Mouse (Mus musculus) midbrain, embryonic 14.5 days (tissue): Measurements from ENCODE around the gene Olfr1151. TPM values are rescaled to one million over a fixed set of nuclear protein-coding genes. Genes with fewer than 3 reads are reported as not detected.

Source experiments
- ATAC-seq: fragments of 200-750 bp; cut with Nextera tagmentation; 2 replicates; pipeline ENCODE4 v1.8.0; 2017; ENCODE audit warnings: moderate number of reproducible peaks, moderate library complexity; ENCODE audit not compliant: low FRiP score, low TSS enrichment
- DNase-seq: peaks from one replicate; pipeline ENCODE4 v3.0.0-alpha.2; 2015
- H3K27ac ChIP-seq: fragments of 300-500 bp; sonication (generic); replicated peaks from 2 replicates; pipeline ENCODE4 v1.5.1; 2014; ENCODE audit warnings: mild to moderate bottlenecking, low read depth, low read length, moderate library complexity
- H3K27me3 ChIP-seq: fragments of 300-500 bp; sonication (generic); 2 replicates; pipeline ENCODE4 v1.6.1; 2014; ENCODE audit warnings: low read length, control low read depth, mixed read lengths; ENCODE audit not compliant: control insufficient read depth, insufficient read depth
- H3K36me3 ChIP-seq: fragments of 300-500 bp; sonication (generic); 2 replicates; pipeline ENCODE4 v1.6.1; 2014; ENCODE audit warnings: low read length, control low read depth; ENCODE audit not compliant: control insufficient read depth, insufficient read depth
- H3K4me1 ChIP-seq: fragments of 300-500 bp; sonication (generic); 2 replicates; pipeline ENCODE4 v1.6.1; 2014; ENCODE audit warnings: mild to moderate bottlenecking, antibody characterized with exemption, low read length, control low read depth; ENCODE audit not compliant: control insufficient read depth, insufficient read depth
- H3K4me2 ChIP-seq: fragments of 300-500 bp; sonication (generic); 2 replicates; pipeline ENCODE4 v1.6.1; 2014; ENCODE audit warnings: mild to moderate bottlenecking, low read length, moderate library complexity
- H3K4me3 ChIP-seq: fragments of 300-500 bp; sonication (generic); replicated peaks from 2 replicates; pipeline ENCODE4 v1.5.1; 2014; ENCODE audit warnings: low read depth, low read length
- H3K9ac ChIP-seq: fragments of 300-500 bp; sonication (generic); replicated peaks from 2 replicates; pipeline ENCODE4 v1.6.1; 2014; ENCODE audit warnings: mild to moderate bottlenecking, low read length, moderate library complexity
- H3K9me3 ChIP-seq: fragments of 300-500 bp; sonication (generic); 2 replicates; pipeline ENCODE4 v1.6.1; 2016; ENCODE audit warnings: low read length, control low read depth, mixed read lengths; ENCODE audit not compliant: control insufficient read depth
- WGBS: fragments of 180-500 bp; shearing (Covaris S2); extraction: QIAGEN DNeasy Blood & Tissue Kit; methylation state at CpG from one replicate; pipeline ENCODE4 v1.1.7; 2014; 5-methylcytosine and 5-hydroxymethylcytosine counted together
- polyA plus RNA-seq: library from polyadenylated mRNA; unstranded; fragments of >200 nt; fragmentation: Nextera tagmentation; extraction: Ambion mirVana; gene quantifications from 2 replicates; pipeline ENCODE4 v1.2.1, GENCODE M21; 2014

Olfr1151 gene
- not detected in 2 replicates for polyA plus RNA-seq

GRCm38 (mm10) chr2:87855562-87855961, at the start of gene Olfr1151:
TSS of gene Olfr1151 (plus strand) at chr2:87855862.
- Histone ChIP-seq H3K4me3 (no peak within 1 kb of the TSS), H3K27ac (no peak within 1 kb of the TSS), H3K4me1 (no peaks in the 10 kb centered on the region), H3K27me3 (no peaks in the 10 kb centered on the region), H3K4me2 (no peak within 1 kb of the TSS), H3K36me3 (no peaks in the 10 kb centered on the region), H3K9me3 (no peaks in the 10 kb centered on the region), H3K9ac (no peak within 1 kb of the TSS)
- DNase-seq (no peak), ATAC-seq (no peak)
- WGBS = 82% methylated on average over 1 of the region's 1 CpGs

GRCm38 (mm10) chr2:87809522-87809921, 46.1 kb upstream of the Olfr1151 start, which contains the start of gene Olfr1145:
TSS of gene Olfr1145 (plus strand) at chr2:87809822.
- no peaks in the 10 kb centered on the region for H3K27me3 ChIP-seq
- no peaks in the 10 kb centered on the region for H3K36me3 ChIP-seq
- no peak within 1 kb of the TSS for H3K4me3 ChIP-seq
- H3K27ac ChIP-seq = no peak within 1 kb of the TSS
- no peaks in the 10 kb centered on the region for H3K9me3 ChIP-seq
- H3K4me1 ChIP-seq = no peaks in the 10 kb centered on the region
- DNase-seq = no peak
- H3K9ac ChIP-seq = no peak within 1 kb of the TSS
- 74% methylated on average over 1 of the region's 1 CpGs for WGBS
- ATAC-seq = no peak
- no peak within 1 kb of the TSS for H3K4me2 ChIP-seq

GRCm38 (mm10) chr2:87830233-87830632, 25.4 kb upstream of the Olfr1151 start, which contains the start of gene Olfr1148:
TSS of gene Olfr1148 (plus strand) at chr2:87830533.
- Histone ChIP-seq H3K9me3 (no peaks in the 10 kb centered on the region), H3K36me3 (no peaks in the 10 kb centered on the region), H3K27me3 (no peaks in the 10 kb centered on the region), H3K9ac (no peak within 1 kb of the TSS), H3K27ac (no peak within 1 kb of the TSS), H3K4me2 (no peak within 1 kb of the TSS), H3K4me3 (no peak within 1 kb of the TSS), H3K4me1 (no peaks in the 10 kb centered on the region)
- ATAC-seq (no peak), DNase-seq (no peak)
- 95% methylated on average over 1 of the region's 1 CpGs for WGBS

GRCm38 (mm10) chr2:87843693-87844092, 12.0 kb upstream of the Olfr1151 start, which contains the start of gene Olfr1150-ps1:
TSS of gene Olfr1150-ps1 (plus strand) at chr2:87843993.
- Histone ChIP-seq H3K4me1 (no peaks in the 10 kb centered on the region), H3K9ac (no peak within 1 kb of the TSS), H3K27ac (no peak within 1 kb of the TSS), H3K27me3 (no peaks in the 10 kb centered on the region), H3K4me3 (no peak within 1 kb of the TSS), H3K4me2 (no peak within 1 kb of the TSS), H3K36me3 (no peaks in the 10 kb centered on the region), H3K9me3 (no peaks in the 10 kb centered on the region)
- DNase-seq = no peak
- ATAC-seq = no peak
- 85% methylated on average over 1 of the region's 1 CpGs for WGBS

- Histone ChIP-seq H3K9me3 (no peaks in the 10 kb centered on the region), H3K27me3 (no peaks in the 10 kb centered on the region), H3K9ac (no peak within 1 kb of the TSS), H3K36me3 (no peaks in the 10 kb centered on the region), H3K4me2 (no peak within 1 kb of the TSS), H3K27ac (no peak within 1 kb of the TSS), H3K4me1 (no peaks in the 10 kb centered on the region), H3K4me3 (no peak within 1 kb of the TSS)
- ATAC-seq (no peak), DNase-seq (no peak)
These were observed 10.5 kb downstream of the Olfr1151 start, which contains the start of gene Olfr1152 for GRCm38 (mm10) chr2:87866192-87866591. TSS of gene Olfr1152 (plus strand) at chr2:87866492.

- H3K36me3 ChIP-seq = no peaks in the 10 kb centered on the region
- WGBS = 93% methylated on average over 1 of the region's 1 CpGs
- H3K27me3 ChIP-seq = no peaks in the 10 kb centered on the region
- H3K4me3 ChIP-seq = no peak within 1 kb of the TSS
- no peaks in the 10 kb centered on the region for H3K9me3 ChIP-seq
- H3K4me2 ChIP-seq = no peak within 1 kb of the TSS
- no peak within 1 kb of the TSS for H3K9ac ChIP-seq
- no peak for DNase-seq
- no peak within 1 kb of the TSS for H3K27ac ChIP-seq
- no peak for ATAC-seq
- H3K4me1 ChIP-seq = no peaks in the 10 kb centered on the region
These were observed 39.0 kb downstream of the Olfr1151 start, which contains the start of gene Olfr1153 for GRCm38 (mm10) chr2:87894662-87895061. TSS of gene Olfr1153 (plus strand) at chr2:87894962.

- no peaks in the 10 kb centered on the region for H3K9me3 ChIP-seq
- no peaks in the 10 kb centered on the region for H3K4me1 ChIP-seq
- DNase-seq = no peak
These were observed 49.4 kb downstream of the Olfr1151 start, which contains the start of gene Olfr1154 for GRCm38 (mm10) chr2:87905066-87905465. TSS of gene Olfr1154 (minus strand) at chr2:87905166.

More at GRCm38 (mm10) chr2:87905066-87905465, 49.4 kb downstream of the Olfr1151 start, which contains the start of gene Olfr1154:
- Histone ChIP-seq H3K9ac (no peak within 1 kb of the TSS), H3K36me3 (no peaks in the 10 kb centered on the region), H3K27ac (no peak within 1 kb of the TSS), H3K4me2 (no peak within 1 kb of the TSS), H3K4me3 (no peak within 1 kb of the TSS), H3K27me3 (no peaks in the 10 kb centered on the region)
- no peak for ATAC-seq
- 91% methylated on average over 1 of the region's 1 CpGs for WGBS

Other genes starting within 250 kb of the Olfr1151 start
- not detected in 2 replicates for gene Olfr1130, start 249.7 kb upstream of the Olfr1151 start, polyA plus RNA-seq
- gene Olfr1131, start 228.8 kb upstream of the Olfr1151 start, polyA plus RNA-seq = not detected in 2 replicates
- not detected in 2 replicates for gene Olfr1132, start 218.3 kb upstream of the Olfr1151 start, polyA plus RNA-seq
- not detected in 2 replicates for gene Olfr1133, start 208.5 kb upstream of the Olfr1151 start, polyA plus RNA-seq
- gene Olfr1134, start 197.4 kb upstream of the Olfr1151 start, polyA plus RNA-seq = not detected in 2 replicates
- not detected in 2 replicates for gene Olfr1135, start 182.2 kb upstream of the Olfr1151 start, polyA plus RNA-seq
- not detected in 2 replicates for gene Olfr1136, start 161.9 kb upstream of the Olfr1151 start, polyA plus RNA-seq
- not detected in 2 replicates for gene Olfr1137, start 142.7 kb upstream of the Olfr1151 start, polyA plus RNA-seq
- gene Olfr1138, start 115.9 kb upstream of the Olfr1151 start, polyA plus RNA-seq = not detected in 2 replicates
- gene Olfr1140, start 112.1 kb upstream of the Olfr1151 start, polyA plus RNA-seq = not detected in 2 replicates
- gene Olfr1141, start 101.9 kb upstream of the Olfr1151 start, polyA plus RNA-seq = not detected in 2 replicates
- gene Olfr152, start 76.4 kb upstream of the Olfr1151 start, polyA plus RNA-seq = not detected in 2 replicates
- not detected in 2 replicates for gene Olfr1143, start 55.3 kb upstream of the Olfr1151 start, polyA plus RNA-seq
- gene Olfr1145, start 46.0 kb upstream of the Olfr1151 start, polyA plus RNA-seq = not detected in 2 replicates
- gene Olfr1148, start 25.3 kb upstream of the Olfr1151 start, polyA plus RNA-seq = not detected in 2 replicates
- gene Olfr1150-ps1, start 11.9 kb upstream of the Olfr1151 start, polyA plus RNA-seq = not detected in 2 replicates
- gene Olfr1152, start 10.6 kb downstream of the Olfr1151 start, polyA plus RNA-seq = not detected in 2 replicates
- gene Olfr1153, start 39.1 kb downstream of the Olfr1151 start, polyA plus RNA-seq = not detected in 2 replicates
- not detected in 2 replicates for gene Olfr1154, start 49.3 kb downstream of the Olfr1151 start, polyA plus RNA-seq
- not detected in 2 replicates for gene Olfr1155, start 89.3 kb downstream of the Olfr1151 start, polyA plus RNA-seq
- gene Olfr1156, start 97.2 kb downstream of the Olfr1151 start, polyA plus RNA-seq = not detected in 2 replicates
- not detected in 2 replicates for gene Olfr1157, start 112.4 kb downstream of the Olfr1151 start, polyA plus RNA-seq
- not detected in 2 replicates for gene Olfr74, start 118.8 kb downstream of the Olfr1151 start, polyA plus RNA-seq
- not detected in 2 replicates for gene Olfr1158, start 134.3 kb downstream of the Olfr1151 start, polyA plus RNA-seq
- not detected in 2 replicates for gene Olfr1160, start 152.4 kb downstream of the Olfr1151 start, polyA plus RNA-seq
- not detected in 2 replicates for gene Olfr1161, start 166.9 kb downstream of the Olfr1151 start, polyA plus RNA-seq
- not detected in 2 replicates for gene Olfr73, start 181.8 kb downstream of the Olfr1151 start, polyA plus RNA-seq
- gene Olfr1162, start 195.3 kb downstream of the Olfr1151 start, polyA plus RNA-seq = not detected in 2 replicates
- gene Olfr1163, start 216.0 kb downstream of the Olfr1151 start, polyA plus RNA-seq = not detected in 2 replicates
- gene Olfr1164, start 238.1 kb downstream of the Olfr1151 start, polyA plus RNA-seq = not detected in 2 replicates